Mouse (Mus musculus) T-cell, adult 2 months (primary cell): ENCODE data around the gene Lin28a.

Source experiments
- DNase-seq: peaks from one replicate; pipeline ENCODE4 v3.0.0; 2022; ENCODE audit warnings: low spot score

The Lin28a gene

DNA sequence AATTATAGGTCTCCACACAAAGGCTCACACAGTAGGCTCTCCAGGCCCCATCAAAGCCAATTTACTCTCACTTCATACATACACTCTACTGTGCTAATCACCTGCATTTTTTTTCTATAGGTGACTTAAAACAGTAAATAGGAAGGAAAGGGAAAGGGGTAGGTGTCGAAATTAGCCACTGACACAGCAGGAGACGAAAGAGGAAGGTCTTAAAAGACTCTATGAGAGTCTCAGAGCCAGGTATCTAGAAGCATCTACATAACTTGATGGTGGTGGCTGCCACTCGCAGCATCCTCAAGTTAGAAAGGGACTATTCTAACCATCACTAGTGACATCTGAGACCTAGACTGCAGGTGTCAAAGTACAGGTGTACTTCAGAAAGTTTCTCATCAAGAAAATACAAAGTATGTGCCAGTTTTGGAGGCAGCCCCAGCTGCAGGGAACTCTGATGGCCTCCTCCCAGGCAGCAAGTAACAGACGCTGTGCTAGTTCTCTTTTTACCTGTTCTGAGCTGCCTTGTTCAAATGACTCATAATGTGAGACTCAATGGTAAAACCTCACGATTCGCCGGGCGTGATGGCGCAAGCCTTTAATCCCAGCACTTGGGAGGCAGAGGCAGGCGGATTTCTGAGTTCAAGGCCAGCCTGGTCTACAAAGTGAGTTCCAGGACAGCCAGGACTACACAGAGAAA, 40.5 kb downstream of the Lin28a start:
- DNase-seq = no peak

DNA sequence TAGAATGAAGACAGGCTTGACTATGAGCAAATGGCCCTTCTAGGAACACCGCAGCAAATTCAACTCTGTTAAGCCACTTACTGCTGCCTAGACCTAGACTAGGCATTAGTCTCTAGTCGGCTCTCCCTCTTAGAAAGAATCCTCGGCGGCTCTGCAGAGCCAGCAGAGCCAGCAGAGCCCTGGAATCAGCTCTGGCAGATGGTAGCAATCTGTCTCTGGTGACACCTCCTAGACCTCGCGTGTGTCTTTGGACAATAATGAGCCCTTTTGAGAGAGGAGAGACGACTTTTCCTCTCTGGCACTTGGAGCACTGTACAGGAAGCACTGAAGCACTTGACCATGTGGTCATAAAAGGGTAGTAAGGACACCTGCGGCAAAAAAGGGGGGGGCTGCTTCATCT, 46.9 kb downstream of the Lin28a start:
- DNase-seq = no peak

DNA sequence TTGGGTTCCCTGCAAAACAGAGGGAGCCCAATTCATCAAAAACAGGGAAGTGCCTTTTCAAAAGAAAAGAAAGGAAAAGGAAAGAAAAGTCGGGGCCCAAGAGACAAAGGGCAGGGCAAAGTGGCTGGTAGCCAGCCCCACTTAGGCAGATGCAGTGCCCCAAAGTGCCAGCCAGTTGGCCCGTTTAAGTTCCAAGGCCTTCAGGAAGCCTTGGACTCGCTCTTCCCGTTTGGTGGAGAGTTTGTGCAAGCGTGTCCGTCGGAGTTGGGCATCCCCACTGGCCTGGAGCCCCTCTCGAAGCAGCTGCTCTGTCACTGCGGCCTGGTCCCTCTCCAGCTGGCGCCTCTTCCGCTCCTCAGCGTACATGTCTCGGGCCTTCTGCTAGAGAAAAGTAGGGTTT, 47.8 kb downstream of the Lin28a start:
- no peak for DNase-seq

DNA sequence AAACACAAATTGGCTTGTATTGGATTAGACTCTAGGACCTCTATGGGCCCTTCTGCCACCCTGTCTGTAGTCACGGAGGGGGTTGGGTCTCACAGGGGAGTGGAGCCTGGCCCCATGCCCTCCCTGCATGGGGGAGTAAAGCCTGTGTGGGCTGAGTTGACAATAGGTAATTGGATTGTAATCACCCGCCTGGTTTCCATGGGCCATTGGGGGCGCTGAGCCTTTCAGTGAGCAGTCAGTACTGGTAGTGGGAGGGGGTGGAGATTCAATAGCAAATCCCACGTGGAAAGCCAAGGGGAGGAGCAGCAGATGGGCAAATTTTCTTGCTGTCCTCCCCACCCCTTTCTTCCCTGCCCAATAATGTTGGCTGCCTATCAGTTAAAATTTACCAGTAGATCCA, 48.4 kb downstream of the Lin28a start:
- no peak for DNase-seq

DNA sequence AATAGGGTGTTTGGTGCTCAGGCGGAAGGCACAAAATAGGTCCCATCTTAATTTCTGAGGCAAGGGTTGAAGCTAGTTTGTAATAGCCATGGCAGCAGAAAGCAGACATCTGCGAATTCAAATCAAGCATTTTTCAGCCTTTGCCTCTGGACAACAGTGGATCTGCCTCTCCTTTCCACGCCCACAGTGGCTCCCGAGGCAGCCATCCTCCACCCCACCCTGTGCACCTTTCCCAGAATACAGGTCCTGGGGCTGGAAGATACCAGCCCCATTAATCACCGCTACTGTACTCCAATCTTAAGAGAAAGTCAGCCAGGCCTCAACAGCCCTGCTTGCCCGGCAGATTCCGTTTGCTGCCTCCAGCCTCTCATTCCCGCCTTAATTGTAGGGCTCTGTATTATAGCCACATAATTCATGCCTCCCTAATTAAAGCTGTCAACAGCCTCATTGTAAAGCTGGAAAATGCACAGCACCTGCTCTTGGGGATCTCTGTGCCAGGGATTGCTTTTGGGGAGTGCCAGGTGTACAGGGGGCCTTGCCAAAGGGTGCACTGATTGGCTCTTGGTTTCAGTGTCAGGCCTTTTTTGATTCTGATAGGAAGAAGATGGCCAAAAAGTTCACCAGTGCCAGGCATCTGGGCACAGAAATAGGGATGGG, 49.4 kb downstream of the Lin28a start:
- no peak for DNase-seq

DNA sequence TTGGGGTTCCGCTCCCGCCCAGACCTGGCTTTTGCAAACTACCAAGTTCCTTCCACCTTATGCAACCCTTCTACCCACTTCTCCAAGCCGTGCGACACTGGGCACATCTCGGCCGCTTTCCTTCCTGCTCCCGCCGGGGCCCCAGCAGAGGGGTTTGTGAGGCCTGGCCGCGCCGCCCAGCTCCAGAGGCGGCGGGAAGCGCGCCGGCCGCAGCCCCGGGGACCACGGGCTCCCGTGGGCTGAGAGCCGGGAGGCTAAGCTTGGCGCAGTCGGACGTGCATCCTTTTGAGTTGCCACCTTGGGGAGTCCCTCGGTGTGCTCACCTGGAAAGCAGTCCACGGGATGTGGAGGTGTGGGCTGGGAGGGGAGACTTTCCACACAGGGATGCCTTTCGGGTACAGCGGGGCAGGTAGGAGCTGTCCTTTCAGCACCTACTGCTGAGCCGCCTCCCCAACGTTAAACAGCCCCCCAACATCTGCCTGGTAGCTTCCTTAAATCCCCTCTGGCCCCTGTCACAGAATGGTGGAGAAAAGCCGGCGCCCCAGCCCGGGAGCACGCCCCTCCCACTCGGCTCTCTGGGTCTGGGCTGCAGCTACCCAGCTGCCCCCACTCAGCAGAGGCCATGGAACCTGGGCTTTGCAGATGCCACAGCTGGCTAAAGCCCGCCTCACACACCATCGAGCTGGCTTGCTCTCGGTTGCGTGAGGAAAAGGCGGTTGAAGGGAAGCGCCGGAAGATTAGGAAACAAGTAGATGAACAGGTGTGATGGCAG, 50.3 kb downstream of the Lin28a start, which contains the start of gene Hmgn2:
Hmgn2 (minus strand) TSS at position 501 of the 772 bp plus-strand sequence.
- peak; percentile 41 for DNase-seq

DNA sequence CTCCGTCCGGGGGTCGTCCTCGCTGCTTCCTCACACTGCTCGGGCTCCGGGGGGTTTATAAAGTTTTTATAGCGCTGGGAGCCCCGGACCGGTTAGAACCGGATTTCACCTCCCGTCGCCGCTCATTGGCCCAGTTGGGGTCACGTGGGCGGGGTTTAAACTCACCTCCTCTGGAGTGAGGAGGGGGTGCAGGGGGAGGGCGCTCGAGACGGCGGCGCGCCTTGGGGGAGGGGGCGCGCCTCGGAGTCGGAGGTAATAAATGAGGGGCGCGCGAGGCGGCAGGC, 50.8 kb downstream of the Lin28a start:
- peak; percentile 88 for DNase-seq

DNA sequence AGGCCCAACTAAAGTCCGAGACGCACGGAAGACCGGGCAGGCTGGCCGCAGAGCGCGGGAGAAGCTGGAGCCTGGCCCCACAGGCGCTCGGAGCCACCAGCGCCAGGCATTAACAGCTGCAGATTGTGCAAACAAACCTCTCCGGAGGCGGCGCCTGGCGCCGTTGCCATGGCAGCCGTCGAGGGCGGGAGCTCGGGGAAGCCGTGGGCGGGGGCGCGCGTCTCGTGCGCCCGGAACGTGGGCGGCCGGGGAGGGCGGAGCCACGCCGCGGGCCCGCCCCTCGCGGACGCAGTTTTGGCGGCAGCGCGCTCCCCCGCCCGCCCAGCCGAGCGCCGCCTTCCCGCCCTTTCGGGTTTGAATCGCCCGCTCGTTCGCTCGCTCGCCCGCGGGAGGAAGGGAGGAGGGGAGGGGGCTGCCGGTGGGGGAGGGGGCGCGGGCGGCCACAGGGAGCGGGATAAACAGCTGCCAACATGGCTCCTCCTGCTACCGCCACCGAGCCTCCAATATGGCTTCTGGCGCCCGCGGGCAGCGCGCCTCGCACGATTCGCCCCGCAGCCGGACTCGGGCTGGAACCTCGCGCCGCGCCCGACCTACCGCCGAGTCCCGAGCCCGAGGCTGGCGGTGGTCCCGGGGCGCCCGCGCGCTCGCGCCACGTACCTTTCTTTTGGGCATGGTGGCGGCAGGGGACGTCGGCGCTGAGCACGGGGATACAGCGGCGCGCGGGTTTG, 51.3 kb downstream of the Lin28a start:
- peak; percentile 97 for DNase-seq

DNA sequence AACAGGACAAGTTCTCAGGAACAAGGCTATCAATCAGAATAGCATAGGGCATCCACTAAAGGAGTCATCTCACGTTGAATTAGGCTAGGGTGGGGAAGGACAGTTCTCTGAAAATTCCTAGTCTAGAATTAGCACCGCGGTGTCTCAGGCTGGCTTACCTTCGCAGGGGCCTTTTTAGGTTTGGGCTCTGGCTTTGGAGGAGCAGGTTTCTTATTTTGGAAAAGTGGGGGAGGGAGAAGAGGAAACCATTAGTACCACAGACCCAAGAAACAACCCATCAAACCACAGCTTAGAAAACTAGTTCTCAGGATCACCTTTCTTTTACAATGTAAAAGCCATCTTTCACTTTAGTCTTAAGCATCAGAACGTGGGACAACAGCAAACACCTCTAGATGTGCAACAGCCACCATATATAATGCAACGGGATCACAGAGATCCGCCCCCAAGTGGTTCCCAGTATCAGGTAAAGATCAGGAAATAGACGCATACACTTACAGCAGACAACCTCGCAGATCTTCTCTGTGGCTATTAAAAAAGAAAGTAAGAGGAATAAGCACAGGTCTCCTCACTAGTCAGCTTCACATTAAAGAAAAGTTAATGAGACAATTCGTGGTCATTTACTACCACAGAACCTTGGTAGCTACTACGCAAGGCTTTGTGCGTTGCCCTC, 52.2 kb downstream of the Lin28a start:
- no peak for DNase-seq

DNA sequence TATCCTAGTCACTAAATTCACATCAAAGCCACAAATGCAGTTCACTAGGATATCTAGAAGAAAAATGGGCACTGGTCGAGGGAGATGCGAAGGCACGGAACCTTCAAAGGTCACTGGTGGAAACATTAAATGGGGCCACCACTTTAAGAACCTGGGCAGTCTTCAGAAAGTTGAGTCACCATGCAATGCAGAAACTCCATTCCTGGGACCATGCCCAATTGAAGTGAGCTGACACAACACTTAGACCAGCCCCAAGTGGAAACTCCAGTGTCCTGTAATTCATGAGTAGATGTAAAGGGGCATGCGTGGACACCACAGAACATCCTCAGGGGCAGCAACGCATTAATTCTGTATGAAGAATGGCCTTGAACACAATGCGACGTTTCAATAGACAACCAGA, 56.1 kb downstream of the Lin28a start:
- no peak for DNase-seq

DNA sequence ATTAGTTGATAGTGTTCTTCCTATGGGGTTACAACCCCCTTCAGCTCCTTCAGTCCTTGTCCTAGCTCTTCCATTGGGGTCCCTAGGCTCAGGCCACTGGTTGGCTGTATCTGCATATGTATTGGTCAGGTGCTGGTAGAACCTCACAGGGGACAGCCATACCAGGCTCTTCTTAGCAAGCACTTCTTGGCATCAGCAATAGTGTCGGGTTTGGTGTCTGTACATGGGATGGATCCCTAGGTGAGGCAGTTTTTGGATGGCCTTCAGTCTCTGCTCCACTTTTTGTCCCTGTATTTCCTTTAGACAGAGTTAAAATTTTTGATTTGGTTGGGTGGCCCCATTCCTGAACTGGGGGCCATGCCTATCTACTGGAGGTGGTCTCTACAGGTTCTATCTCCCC, 59.8 kb downstream of the Lin28a start:
- no peak for DNase-seq

DNA sequence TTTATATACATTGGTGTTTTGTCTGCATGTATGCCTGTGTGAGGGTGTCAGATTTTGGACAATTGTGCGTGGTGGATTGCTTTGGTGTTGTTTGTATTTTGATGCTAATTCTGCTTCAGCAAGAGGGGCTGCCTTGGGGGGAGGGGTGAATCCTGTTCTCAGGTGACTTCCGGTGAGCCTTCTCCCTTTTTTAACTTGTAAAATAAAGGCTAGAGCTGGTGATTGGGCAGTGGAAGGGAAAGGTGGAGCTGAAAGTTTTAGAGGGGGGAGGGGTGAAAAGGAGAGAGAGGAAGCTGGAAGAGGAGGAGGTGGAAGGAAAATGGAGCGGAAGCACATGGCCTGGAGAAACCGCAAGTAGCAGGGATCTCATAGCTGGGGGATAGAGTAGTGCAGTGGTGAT, 62.3 kb downstream of the Lin28a start:
- DNase-seq = no peak
